Mouse (Mus musculus) MEL (cell line): Measurements from ENCODE around the gene Med19. TPM values are rescaled to one million over a fixed set of nuclear protein-coding genes. Genes with fewer than 3 reads are reported as not detected.

ENCODE experiments used
- DNase-seq: peaks from one replicate; pipeline ENCODE4 v3.0.0; 2011; ENCODE audit warnings: low read depth, low spot score
- H3K27ac ChIP-seq: 2 replicates; pipeline ENCODE4 v1.5.1; 2012; ENCODE audit warnings: low read depth, mild to moderate bottlenecking, control low read depth, low read length, moderate library complexity; ENCODE audit not compliant: control insufficient read depth
- H3K27me3 ChIP-seq, 2 experiments: fragments of 150-350 bp in 1 of 2; sonication (generic) in 1 of 2; 2 replicates each; pipeline ENCODE4 v1.6.1; 2012; ENCODE audit warnings: low read length in 2 of 2, mild to moderate bottlenecking in 2 of 2, improper control_type of control experiment in 1 of 2, moderate library complexity in 1 of 2; ENCODE audit not compliant: insufficient read depth in 2 of 2, control insufficient read depth in 1 of 2
- H3K36me3 ChIP-seq, 2 experiments: 2 replicates each; pipeline ENCODE4 v1.6.1; 2012 to 2014; ENCODE audit warnings: low read length in 2 of 2, improper control_type of control experiment in 1 of 2, inconsistent platforms in 1 of 2, mild to moderate bottlenecking in 1 of 2; ENCODE audit not compliant: insufficient read depth in 2 of 2, control insufficient read depth in 1 of 2
- H3K4me1 ChIP-seq, 2 experiments: fragments of 150-350 bp in 1 of 2; sonication (generic) in 1 of 2; 2 replicates each; pipeline ENCODE4 v1.6.1; 2012; ENCODE audit warnings: low read length in 2 of 2, improper control_type of control experiment in 1 of 2, mild to moderate bottlenecking in 1 of 2; ENCODE audit not compliant: insufficient read depth in 2 of 2, control insufficient read depth in 1 of 2
- H3K4me3 ChIP-seq, 2 experiments: fragments of 150-350 bp in 1 of 2; sonication (generic) in 1 of 2; 2 replicates each; pipeline ENCODE4 v1.5.1; 2012; ENCODE audit warnings: low read depth in 2 of 2, low read length in 2 of 2, mild to moderate bottlenecking in 2 of 2, moderate library complexity in 2 of 2, control low read depth in 1 of 2, improper control_type of control experiment in 1 of 2; ENCODE audit not compliant: control insufficient read depth in 1 of 2, insufficient read depth in 1 of 2
- H3K79me2 ChIP-seq: 2 replicates; pipeline ENCODE4 v1.6.1; 2012; ENCODE audit warnings: mild to moderate bottlenecking, low read length, moderate library complexity; ENCODE audit not compliant: control insufficient read depth, poor library complexity, insufficient read depth
- H3K9ac ChIP-seq: 2 replicates; pipeline ENCODE4 v1.6.1; 2012; ENCODE audit warnings: low read depth, mild to moderate bottlenecking, control low read depth, low read length, moderate library complexity; ENCODE audit not compliant: control insufficient read depth, poor library complexity, severe bottlenecking
- H3K9me3 ChIP-seq: fragments of 150-350 bp; sonication (generic); replicated peaks from 2 replicates; pipeline ENCODE4 v1.6.1; 2012; ENCODE audit warnings: mild to moderate bottlenecking, low read length, improper control_type of control experiment, moderate library complexity; ENCODE audit not compliant: insufficient read depth
- BHLHE40 ChIP-seq: IDR thresholded peaks from 2 replicates; pipeline ENCODE4 v1.6.1; 2012; ENCODE audit warnings: low read depth, mild to moderate bottlenecking, inconsistent platforms, low read length, improper control_type of control experiment, borderline replicate concordance
- CHD2 ChIP-seq: IDR thresholded peaks from 2 replicates; pipeline ENCODE4 v1.6.1; 2011; ENCODE audit warnings: low read length, improper control_type of control experiment
- E2F4 ChIP-seq: IDR thresholded peaks from 2 replicates; pipeline ENCODE4 v1.6.1; 2011; ENCODE audit warnings: low read depth, low read length, improper control_type of control experiment, borderline replicate concordance
- ELF1 ChIP-seq: IDR thresholded peaks from 2 replicates; pipeline ENCODE4 v1.6.1; 2014; ENCODE audit warnings: low read depth, mild to moderate bottlenecking, inconsistent platforms, low read length, improper control_type of control experiment, moderate library complexity
- ETS1 ChIP-seq: IDR thresholded peaks from 2 replicates; pipeline ENCODE4 v1.6.1; 2012; ENCODE audit warnings: low read depth, mild to moderate bottlenecking, inconsistent platforms, low read length, improper control_type of control experiment, moderate library complexity
- GABPA ChIP-seq: IDR thresholded peaks from 2 replicates; pipeline ENCODE4 v1.6.1; 2012; ENCODE audit warnings: low read depth, mild to moderate bottlenecking, inconsistent platforms, low read length, improper control_type of control experiment, moderate library complexity
- GATA1 ChIP-seq: IDR thresholded peaks from 2 replicates; pipeline ENCODE4 v1.6.1; 2011; ENCODE audit warnings: low read depth, low read length, improper control_type of control experiment
- JUND ChIP-seq: IDR thresholded peaks from 2 replicates; pipeline ENCODE4 v1.6.1; 2011; ENCODE audit warnings: low read depth, mild to moderate bottlenecking, improper control_type of control experiment, low read length
- KAT2A ChIP-seq: conservative IDR thresholded peaks from 2 replicates; pipeline ENCODE4 v1.6.1; 2012; ENCODE audit warnings: low read depth, low read length, improper control_type of control experiment, inconsistent platforms
- MEF2A ChIP-seq: IDR thresholded peaks from 2 replicates; pipeline ENCODE4 v1.6.1; 2014; ENCODE audit warnings: low read depth, mild to moderate bottlenecking, inconsistent platforms, low read length, improper control_type of control experiment; ENCODE audit not compliant: poor library complexity, insufficient replicate concordance, severe bottlenecking; ENCODE audit errors: extremely low read depth
- MYB ChIP-seq: IDR thresholded peaks from 2 replicates; pipeline ENCODE4 v1.6.1; 2011; ENCODE audit warnings: mild to moderate bottlenecking, low read depth, low read length, improper control_type of control experiment
- NELFE ChIP-seq: IDR thresholded peaks from 2 replicates; pipeline ENCODE4 v1.6.1; 2011; ENCODE audit warnings: low read depth, low read length, improper control_type of control experiment
- NRF1 ChIP-seq: IDR thresholded peaks from 2 replicates; pipeline ENCODE4 v1.6.1; 2014; ENCODE audit warnings: low read depth, mild to moderate bottlenecking, inconsistent platforms, low read length, improper control_type of control experiment, moderate library complexity; ENCODE audit not compliant: poor library complexity, insufficient read depth, severe bottlenecking
- POLR2A ChIP-seq, 2 experiments: IDR thresholded peaks; 2 replicates each; pipeline ENCODE4 v1.6.1; 2011 to 2012; ENCODE audit warnings: low read length in 2 of 2, mild to moderate bottlenecking in 2 of 2, control low read depth in 1 of 2, improper control_type of control experiment in 1 of 2, low read depth in 1 of 2, moderate library complexity in 1 of 2; ENCODE audit not compliant: control insufficient read depth in 1 of 2, insufficient read depth in 1 of 2, poor library complexity in 1 of 2
- POLR2AphosphoS2 ChIP-seq: IDR thresholded peaks from 2 replicates; pipeline ENCODE4 v1.6.1; 2011; ENCODE audit warnings: low read length, improper control_type of control experiment
- POLR2AphosphoS5 ChIP-seq: IDR thresholded peaks from 2 replicates; pipeline ENCODE4 v1.6.1; 2012; ENCODE audit warnings: low read depth, borderline replicate concordance, mild to moderate bottlenecking, inconsistent platforms, low read length, moderate library complexity, mixed read lengths
- RAD21 ChIP-seq: IDR thresholded peaks from 2 replicates; pipeline ENCODE4 v1.6.1; 2011; ENCODE audit warnings: mild to moderate bottlenecking, low read depth, low read length, improper control_type of control experiment
- RCOR1 ChIP-seq: IDR thresholded peaks from 2 replicates; pipeline ENCODE4 v1.6.1; 2012; ENCODE audit warnings: low read depth, mild to moderate bottlenecking, inconsistent platforms, low read length, improper control_type of control experiment
- SIN3A ChIP-seq: IDR thresholded peaks from 2 replicates; pipeline ENCODE4 v1.6.1; 2012; ENCODE audit warnings: low read length, improper control_type of control experiment, inconsistent platforms
- TAL1 ChIP-seq: IDR thresholded peaks from 2 replicates; pipeline ENCODE4 v1.6.1; 2012; ENCODE audit warnings: mild to moderate bottlenecking, inconsistent platforms, low read length, moderate library complexity, mixed read lengths
- TBP ChIP-seq: IDR thresholded peaks from 2 replicates; pipeline ENCODE4 v1.8.0; 2011; ENCODE audit warnings: low read depth, low read length, improper control_type of control experiment
- TCF12 ChIP-seq: IDR thresholded peaks from 2 replicates; pipeline ENCODE4 v1.6.1; 2014; ENCODE audit warnings: low read depth, mild to moderate bottlenecking, inconsistent platforms, low read length, improper control_type of control experiment, moderate library complexity
- UBTF ChIP-seq: IDR thresholded peaks from 2 replicates; pipeline ENCODE4 v1.6.1; 2012; ENCODE audit warnings: low read depth, mild to moderate bottlenecking, inconsistent platforms, low read length, improper control_type of control experiment, moderate library complexity, borderline replicate concordance; ENCODE audit not compliant: insufficient read depth
- USF2 ChIP-seq, 2 experiments: IDR thresholded peaks; 2 replicates each; pipeline ENCODE4 v1.6.1; 2011 to 2012; ENCODE audit warnings: improper control_type of control experiment in 2 of 2, low read length in 2 of 2, borderline replicate concordance in 1 of 2, inconsistent platforms in 1 of 2, low read depth in 1 of 2, mild to moderate bottlenecking in 1 of 2; ENCODE audit not compliant: insufficient read depth in 1 of 2
- ZC3H11A ChIP-seq: IDR thresholded peaks from 2 replicates; pipeline ENCODE4 v1.6.1; 2012; ENCODE audit warnings: low read depth, mild to moderate bottlenecking, inconsistent platforms, low read length, improper control_type of control experiment
- ZKSCAN1 ChIP-seq: IDR thresholded peaks from 2 replicates; pipeline ENCODE4 v1.6.1; 2012; ENCODE audit warnings: low read depth, mild to moderate bottlenecking, inconsistent platforms, low read length, improper control_type of control experiment, moderate library complexity
- ZMIZ1 ChIP-seq: IDR thresholded peaks from 2 replicates; pipeline ENCODE4 v1.6.1; 2012; ENCODE audit warnings: low read depth, mild to moderate bottlenecking, inconsistent platforms, low read length, improper control_type of control experiment, moderate library complexity
- ZNF384 ChIP-seq: IDR thresholded peaks from 2 replicates; pipeline ENCODE4 v1.6.1; 2012; ENCODE audit warnings: low read depth, mild to moderate bottlenecking, inconsistent platforms, low read length, improper control_type of control experiment
- polyA plus RNA-seq, 2 experiments: library from polyadenylated mRNA; stranded (reverse) in 1 of 2; unstranded in 1 of 2; fragments of >175 nt in 1 of 2; fragments of >200 nt in 1 of 2; gene quantifications; 2 replicates each; pipeline versions ENCODE4 v1.2.1 to v1.2.4; 2012; ENCODE audit warnings: low replicate concordance in 2 of 2, low read depth in 1 of 2; ENCODE audit not compliant: insufficient read length in 2 of 2, insufficient read depth in 1 of 2, missing spikeins in 1 of 2
- total RNA-seq: library from RNA; depleted of rRNA; stranded (reverse); fragments of 300-350 nt; gene quantifications from 2 replicates; pipeline ENCODE4 v1.2.3, GENCODE M21; 2012

The Med19 gene
- total and polyA plus RNA-seq, 3 experiments: 18.8 to 26.0 TPM; not detected in 1

GRCm38 (mm10) chr2:84649674-84650073 lies 28.5 kb upstream of the Med19 start:
- peak overlapping the region; percentile 70 to 97 for H3K4me3 ChIP-seq
- peaks cover 0 to 15% of the 10 kb centered on the region in 2 experiments; a peak in 3 of 4 replicates for H3K36me3 ChIP-seq
- TF ChIP-seq POLR2AphosphoS5 (no peak), MYB (no peak), CHD2 (no peak), TAL1 (no peak), GABPA (no peak), NELFE (no peak), USF2 (IDR thresholded peaks at IDR 0.05; ENCODE audit: borderline replicate concordance in 1 of 2, insufficient read depth in 1 of 2, low read depth in 1 of 2, low read length in 2 of 2) (no peak), SIN3A (no peak), ETS1 (no peak), POLR2AphosphoS2 (no peak), ZMIZ1 (no peak), RAD21 (no peak), NRF1 (no peak), UBTF (no peak), ZC3H11A (no peak), ELF1 (no peak), MEF2A (no peak), RCOR1 (no peak)
- TF ChIP-seq, all 39 proteins: peak for 0
- peak; percentile 52 for DNase-seq
- Histone ChIP-seq H3K27me3 (no peaks in the 10 kb centered on the region), H3K9ac (peak overlapping the region; percentile 64), H3K79me2 (peaks cover 33% of the 10 kb centered on the region), H3K9me3 (no peaks in the 10 kb centered on the region), H3K4me1 (peaks cover 4 to 5% of the 10 kb centered on the region in 2 experiments; a peak in 3 of 4 replicates), H3K27ac (no peak overlapping the region)

DNA sequence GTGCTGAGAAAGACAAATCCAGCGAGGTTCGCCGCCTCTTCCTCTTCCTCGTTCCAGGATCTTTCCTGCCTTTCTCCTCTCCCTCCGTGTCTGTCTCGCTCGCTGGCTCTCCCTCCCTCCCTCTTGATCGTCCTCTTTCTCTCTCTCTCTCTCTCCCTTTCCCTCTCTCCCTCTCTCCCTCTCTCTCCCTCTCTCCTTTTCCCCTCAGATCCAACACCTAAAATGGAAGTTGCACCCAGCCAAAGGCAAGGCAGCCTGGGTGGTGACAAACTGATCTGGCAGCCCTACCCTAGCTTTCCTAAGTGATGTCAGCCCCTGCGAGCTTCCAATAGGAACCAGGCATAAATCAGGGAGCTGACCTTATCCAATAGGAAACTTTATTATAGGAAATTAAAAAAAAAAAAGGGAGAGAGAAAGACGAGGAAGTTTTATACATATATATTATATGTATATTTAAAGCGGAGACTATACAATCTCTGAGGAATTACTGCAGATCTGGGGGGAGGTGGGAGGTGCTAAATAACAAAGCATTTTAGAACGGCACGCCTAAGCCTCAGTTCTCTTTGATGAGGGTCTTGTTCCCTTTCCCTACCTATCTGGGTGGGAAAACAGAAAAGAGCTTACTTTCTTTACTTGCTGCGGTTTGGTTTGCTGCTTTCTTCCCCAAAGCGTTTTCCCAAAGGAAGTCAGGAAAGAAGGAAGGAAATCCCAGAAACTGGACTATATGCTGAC lies 27.6 kb upstream of the Med19 start, which contains the start of gene Ctnnd1:
Gene Ctnnd1, minus strand, starts transcription at position 302 of the 732 bp plus-strand sequence.
- Histone ChIP-seq H3K36me3 (peaks cover 0 to 10% of the 10 kb centered on the region in 2 experiments; a peak in 3 of 4 replicates), H3K4me3 (peak within 1 kb of the TSS; percentile 70 to 97), H3K9me3 (no peaks in the 10 kb centered on the region), H3K27me3 (no peaks in the 10 kb centered on the region), H3K4me1 (peaks cover 3 to 4% of the 10 kb centered on the region in 2 experiments; a peak in 3 of 4 replicates), H3K27ac (peak within 1 kb of the TSS; percentile 55), H3K9ac (peak within 1 kb of the TSS; percentile 72), H3K79me2 (peaks cover 29% of the 10 kb centered on the region)
- peak; percentile 94 for DNase-seq
- TF ChIP-seq KAT2A (no peak), ZMIZ1 (peak; percentile 76), BHLHE40 (no peak), NELFE (peak; percentile 85), JUND (0 out of 2 replicates have a peak, but pooled peaks have one; percentile 10), ZKSCAN1 (no peak; the same call in 1 of the 2 replicates), NRF1 (no peak), POLR2AphosphoS5 (no peak), ZC3H11A (no peak), SIN3A (peak; percentile 63; the same call in 1 of the 2 replicates), E2F4 (no peak), POLR2AphosphoS2 (peak; percentile 92), TCF12 (no peak; the same call in 1 of the 2 replicates), TBP (peak; percentile 87), GATA1 (0 out of 2 replicates have a peak, but pooled peaks have one; percentile 9), POLR2A (IDR thresholded peaks at IDR 0.05; ENCODE audit: control insufficient read depth in 1 of 2, insufficient read depth in 1 of 2, low read depth in 1 of 2, low read length in 2 of 2, poor library complexity in 1 of 2) (peak; percentile 74 to 88), ZNF384 (peak; percentile 99)
